Mouse (Mus musculus) liver, embryonic 14.5 days (tissue): ENCODE data around the gene Alg3.

Experiments used
- CTCF ChIP-seq: IDR thresholded peaks from 2 replicates; pipeline ENCODE4 v1.5.1; 2016; ENCODE audit warnings: antibody characterized with exemption, low read depth, control low read depth
- EP300 ChIP-seq: IDR thresholded peaks from 2 replicates; pipeline ENCODE4 v1.6.1; 2016; ENCODE audit warnings: antibody characterized with exemption, low read depth

GRCm38 (mm10) chr16:20643911-20644310 is 32.4 kb upstream of the Alg3 start:
- no peak for TF ChIP-seq CTCF
- no peak for TF ChIP-seq EP300
